Mouse (Mus musculus): ENCODE measurements around the gene D430019H16Rik. TPM values are rescaled to one million over a fixed set of nuclear protein-coding genes. Genes with fewer than 3 reads are reported as not detected.

Gene D430019H16Rik
- total RNA-seq, 2 experiments from 2014 or later = 14.6 to 16.0 TPM

- no peak for DNase-seq (ENCODE audit: low spot score in 2 of 2)
These were observed 82.5 kb downstream of the D430019H16Rik start for GRCm38 (mm10) chr12:105535968-105536760.

- no peak for DNase-seq (ENCODE audit: low spot score in 2 of 2)
These were observed 83.5 kb downstream of the D430019H16Rik start for GRCm38 (mm10) chr12:105537162-105537561.

DNA sequence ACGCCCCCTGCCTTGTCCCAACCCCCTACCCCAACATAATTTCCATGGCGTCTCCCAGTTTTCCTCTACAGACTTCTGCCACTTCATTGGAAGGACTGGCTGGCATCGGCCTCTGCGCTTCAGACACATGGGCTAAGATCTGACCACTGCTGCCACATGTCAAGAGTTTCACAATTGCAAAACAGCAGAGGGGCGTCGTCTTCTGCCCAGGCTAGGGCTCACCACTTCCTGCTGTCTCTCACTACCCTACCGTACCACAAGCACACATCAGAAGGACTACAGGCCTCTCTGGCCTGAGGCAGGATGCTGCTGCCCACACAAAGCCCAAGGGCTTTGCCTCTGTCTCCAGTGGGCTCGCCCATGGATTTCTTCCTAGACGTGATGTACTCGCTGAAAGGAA lies 86.0 kb downstream of the D430019H16Rik start:
- DNase-seq (ENCODE audit: low spot score in 2 of 2) = no peak

DNA sequence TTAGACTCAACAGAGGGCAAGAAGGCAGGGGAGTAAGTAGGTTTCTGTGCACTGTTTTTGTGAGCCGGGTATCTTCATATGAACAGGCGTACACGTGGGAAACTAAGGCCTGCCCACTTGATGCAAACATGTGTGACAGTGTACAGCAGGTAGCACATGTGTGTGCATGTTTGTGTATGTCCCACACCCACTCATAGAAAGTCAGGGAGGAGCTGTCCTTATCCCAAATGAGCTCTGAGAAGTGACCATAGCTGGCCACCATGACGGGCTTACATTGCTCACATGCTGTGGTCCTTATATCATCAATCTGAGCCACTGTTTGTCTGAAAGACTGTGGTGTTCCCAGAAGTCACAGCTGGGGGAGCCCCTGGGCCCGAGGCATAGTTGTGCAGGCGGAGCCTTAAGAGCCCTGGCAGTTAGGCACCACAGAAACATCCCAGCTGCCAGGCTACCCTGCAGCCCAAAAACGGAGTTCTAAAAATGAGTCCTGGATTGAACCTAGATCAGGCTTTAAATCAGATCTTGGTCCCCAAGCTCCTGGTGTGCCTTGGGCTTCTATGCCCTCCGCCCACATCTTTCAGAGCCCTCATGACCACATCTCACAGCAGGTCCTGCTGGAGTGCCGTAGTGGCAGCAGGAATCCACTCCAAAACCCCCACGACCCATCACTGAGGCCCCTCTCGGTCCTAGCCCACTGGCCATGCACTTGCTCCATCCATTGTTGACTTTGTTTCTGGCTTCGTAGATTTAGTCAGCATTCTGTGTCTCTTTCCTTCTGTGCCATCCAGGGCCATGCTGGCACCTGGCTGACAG lies 88.1 kb downstream of the D430019H16Rik start:
- no peak for DNase-seq (ENCODE audit: low spot score in 2 of 2)

DNA sequence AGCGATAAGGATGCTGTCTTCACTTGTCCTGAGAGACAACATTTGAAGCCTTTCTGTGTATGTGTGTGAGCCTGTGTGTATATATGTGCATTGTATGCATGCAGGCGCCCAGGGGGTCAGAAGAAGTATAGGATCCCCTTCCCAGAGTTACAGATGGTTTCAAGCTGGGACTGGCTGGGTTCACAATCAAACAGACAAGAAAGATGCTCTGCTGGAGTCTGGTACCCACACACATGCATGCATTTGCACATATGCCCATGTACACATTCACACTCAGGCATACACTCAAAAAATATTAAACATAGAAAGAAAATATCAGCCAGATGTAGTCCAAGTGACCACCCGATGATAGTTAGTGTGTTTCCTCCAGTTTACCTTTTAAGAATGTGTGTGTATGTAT lies 88.9 kb downstream of the D430019H16Rik start:
- no peak for DNase-seq (ENCODE audit: low spot score in 2 of 2)

Other genes with a start within 250 kb of the D430019H16Rik start
- under 1 TPM in 1 of 2 experiments, not detected in 1; 0.31 TPM for gene Tcl1, start 231.1 kb upstream of the D430019H16Rik start, total RNA-seq (2021)
- gene Tunar, start 120.0 kb upstream of the D430019H16Rik start, total RNA-seq (2021) = under 1 TPM; 0.48 to 0.59 TPM
- gene Bdkrb2, start 109.4 kb downstream of the D430019H16Rik start, total RNA-seq (2021) = 10 to 100 TPM in 1 of 2 experiments, 1 to 10 TPM in 1; 9.6 to 10.7 TPM
- gene Bdkrb1, start 149.2 kb downstream of the D430019H16Rik start, total RNA-seq (2021) = not detected
- gene Gskip, start 231.0 kb downstream of the D430019H16Rik start, total RNA-seq (2021) = 10 to 100 TPM; 16.7 to 17.4 TPM
- 10 to 100 TPM; 27.4 to 30.5 TPM for gene Atg2b, start 231.4 kb downstream of the D430019H16Rik start, total RNA-seq (2021)